Mouse (Mus musculus) E14TG2a.4 (cell line): ENCODE results near the gene Fitm2.
"Not testable (repeated sequence)": the region's sequence is repeated elsewhere in the genome, so short reads cannot be mapped to it uniquely, and the experiment has no call there.

ENCODE experiments used
- H3K27me3 ChIP-seq: 2 replicates; pipeline ENCODE4 v1.6.1; 2014; ENCODE audit warnings: low read length, control low read depth; ENCODE audit not compliant: insufficient read depth
- H3K36me3 ChIP-seq: 2 replicates; pipeline ENCODE4 v1.6.1; 2014; ENCODE audit warnings: low read length, control low read depth; ENCODE audit not compliant: insufficient read depth
- H3K4me1 ChIP-seq: replicated peaks from 2 replicates; pipeline ENCODE4 v1.6.1; 2014; ENCODE audit warnings: low read depth, low read length, control low read depth
- H3K4me3 ChIP-seq: replicated peaks from 2 replicates; pipeline ENCODE4 v1.5.1; 2014; ENCODE audit warnings: mild to moderate bottlenecking, low read length
- H3K9me3 ChIP-seq: 2 replicates; pipeline ENCODE4 v1.6.1; 2014; ENCODE audit warnings: low read length, control low read depth
- CTCF ChIP-seq: conservative IDR thresholded peaks from 2 replicates; pipeline ENCODE4 v1.5.1; 2014; ENCODE audit warnings: low read length
- NANOG ChIP-seq: IDR thresholded peaks from 2 replicates; pipeline ENCODE4 v1.6.1; 2014; ENCODE audit warnings: borderline replicate concordance, low read length, mixed read lengths
- POU5F1 ChIP-seq: IDR thresholded peaks from 2 replicates; pipeline ENCODE4 v1.6.1; 2014; ENCODE audit warnings: low read length, borderline replicate concordance

The Fitm2 gene

DNA sequence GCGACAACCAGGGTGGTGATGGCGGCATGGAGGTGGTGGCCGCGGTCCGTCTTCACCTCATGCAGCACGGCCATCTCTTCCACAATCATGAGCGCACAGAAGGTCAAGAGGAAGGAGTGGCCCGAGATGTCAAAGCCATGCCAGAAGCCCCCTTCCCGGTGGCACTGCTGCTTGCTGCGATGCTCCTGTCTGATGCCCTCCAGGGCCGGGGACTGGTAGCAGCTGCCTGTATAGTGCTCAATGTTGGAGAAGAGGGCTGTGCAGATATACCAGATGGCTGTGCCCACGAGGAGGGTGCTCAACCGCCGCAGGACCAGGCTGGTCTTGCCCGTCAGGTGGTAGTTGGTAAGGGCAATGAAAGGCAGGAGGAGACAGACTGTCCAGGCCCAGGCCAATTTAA is 2.7 kb downstream of the Fitm2 start:
- Histone ChIP-seq H3K9me3 (no peaks in the 10 kb centered on the region), H3K27me3 (no peaks in the 10 kb centered on the region), H3K4me1 (peaks cover 80% of the 10 kb centered on the region), H3K36me3 (peaks cover 54% of the 10 kb centered on the region), H3K4me3 (0 out of 2 replicates have a peak overlapping the region, but pooled peaks have one; percentile 17)
- no peak for TF ChIP-seq NANOG
- TF ChIP-seq POU5F1: no peak
- TF ChIP-seq CTCF: no peak

DNA sequence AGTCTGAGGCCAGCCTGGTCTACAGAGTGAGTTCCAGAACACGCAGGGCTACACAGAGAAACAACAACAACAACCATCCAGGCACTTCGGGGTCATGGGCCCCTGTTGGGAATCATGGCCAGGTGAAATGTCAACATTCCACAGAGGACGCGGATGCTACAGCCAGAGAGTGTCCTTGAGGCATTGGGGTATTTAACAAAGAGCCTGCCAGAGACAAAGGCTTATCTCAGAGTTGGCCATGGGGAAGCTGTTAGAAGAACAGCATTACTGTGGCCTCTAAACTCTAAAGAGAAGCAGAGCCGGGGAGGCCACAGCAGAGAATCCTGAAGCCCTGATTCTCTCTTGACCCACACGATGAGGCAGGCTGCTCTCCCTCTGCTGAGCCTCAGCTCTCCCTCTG is 3.6 kb downstream of the Fitm2 start:
- peaks cover 88% of the 10 kb centered on the region for H3K4me1 ChIP-seq
- no peak for TF ChIP-seq POU5F1
- peaks cover 54% of the 10 kb centered on the region for H3K36me3 ChIP-seq
- H3K27me3 ChIP-seq: no peaks in the 10 kb centered on the region
- H3K9me3 ChIP-seq: no peaks in the 10 kb centered on the region
- H3K4me3 ChIP-seq: no peak overlapping the region; the same call in 1 of the 2 replicates

DNA sequence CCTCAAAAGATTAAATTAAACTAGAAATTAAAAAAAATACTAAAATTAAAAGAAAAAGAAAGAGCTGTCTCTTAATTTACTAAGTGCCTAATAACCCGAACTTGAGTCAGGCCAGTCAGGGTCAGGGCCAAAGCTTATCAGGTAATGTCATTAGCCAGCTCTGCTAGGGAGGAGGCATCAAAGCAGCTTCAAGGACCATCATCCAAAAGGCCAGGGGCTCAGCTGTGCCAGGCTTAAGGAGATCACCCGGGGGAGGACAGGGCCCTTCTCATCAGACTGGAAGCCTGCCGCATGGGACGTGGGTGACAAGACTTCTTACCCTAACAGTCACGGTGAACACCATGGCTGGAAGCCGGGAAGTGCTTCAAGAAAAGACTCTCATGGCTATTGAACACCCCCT is 4.8 kb downstream of the Fitm2 start:
- H3K9me3 ChIP-seq: no peaks in the 10 kb centered on the region
- TF ChIP-seq CTCF (no peak), POU5F1 (no peak), NANOG (no peak)

DNA sequence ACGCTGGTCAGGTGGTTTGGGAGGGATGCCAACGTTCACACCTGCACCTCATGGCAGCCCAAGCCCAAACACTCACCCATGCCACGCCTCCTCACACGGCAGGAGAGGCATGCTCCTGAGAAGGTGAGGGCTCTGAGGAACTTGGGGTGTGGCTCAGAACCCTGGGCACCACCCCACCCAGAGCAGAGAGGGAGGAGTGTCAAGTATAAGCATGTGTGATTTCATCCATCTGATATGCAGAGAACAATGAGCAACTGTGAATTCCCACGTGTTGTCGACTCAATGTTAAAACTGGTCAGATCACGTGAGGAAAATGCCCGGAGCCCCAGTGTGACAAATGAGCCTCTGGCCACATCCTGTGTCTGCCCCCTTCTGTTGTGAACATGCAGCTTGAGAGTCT is 5.7 kb downstream of the Fitm2 start:
- TF ChIP-seq NANOG (no peak), CTCF (no peak)
- Histone ChIP-seq H3K36me3 (peaks cover 55% of the 10 kb centered on the region), H3K4me3 (peak overlapping the region; percentile 24; the same call in 1 of the 2 replicates), H3K4me1 (peaks cover 97% of the 10 kb centered on the region), H3K27me3 (no peaks in the 10 kb centered on the region), H3K9me3 (no peaks in the 10 kb centered on the region)

More for the DNA sequence above, 4.8 kb downstream of the Fitm2 start:
- Histone ChIP-seq H3K4me1 (peaks cover 90% of the 10 kb centered on the region), H3K36me3 (peaks cover 54% of the 10 kb centered on the region), H3K4me3 (no peak overlapping the region), H3K27me3 (no peaks in the 10 kb centered on the region)

DNA sequence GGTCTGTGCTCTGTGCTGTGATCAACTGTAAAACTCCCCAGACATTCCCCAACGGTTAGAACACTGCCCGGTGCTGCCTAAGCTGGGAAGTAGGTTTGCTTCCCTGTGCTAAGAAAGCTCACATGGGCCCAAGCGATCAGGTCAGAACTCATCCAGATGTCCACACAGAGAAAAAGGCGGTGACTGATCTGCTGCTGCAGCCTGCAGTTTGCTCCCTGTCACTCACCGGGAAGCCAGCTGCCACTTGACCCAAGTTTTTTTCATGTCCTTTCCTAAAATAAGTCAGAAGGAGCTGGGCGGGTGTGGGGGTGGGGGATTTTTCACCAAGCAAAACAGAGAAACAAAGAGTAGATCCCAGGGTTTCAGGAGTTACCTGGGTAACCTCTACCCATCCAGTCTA is 7.9 kb downstream of the Fitm2 start:
- peak overlapping the region; percentile 48 for H3K4me3 ChIP-seq
- H3K36me3 ChIP-seq: peaks cover 57% of the 10 kb centered on the region
- no peaks in the 10 kb centered on the region for H3K27me3 ChIP-seq
- TF ChIP-seq NANOG: no peak
- H3K9me3 ChIP-seq: peaks cover 21% of the 10 kb centered on the region
- peaks cover 89% of the 10 kb centered on the region for H3K4me1 ChIP-seq

DNA sequence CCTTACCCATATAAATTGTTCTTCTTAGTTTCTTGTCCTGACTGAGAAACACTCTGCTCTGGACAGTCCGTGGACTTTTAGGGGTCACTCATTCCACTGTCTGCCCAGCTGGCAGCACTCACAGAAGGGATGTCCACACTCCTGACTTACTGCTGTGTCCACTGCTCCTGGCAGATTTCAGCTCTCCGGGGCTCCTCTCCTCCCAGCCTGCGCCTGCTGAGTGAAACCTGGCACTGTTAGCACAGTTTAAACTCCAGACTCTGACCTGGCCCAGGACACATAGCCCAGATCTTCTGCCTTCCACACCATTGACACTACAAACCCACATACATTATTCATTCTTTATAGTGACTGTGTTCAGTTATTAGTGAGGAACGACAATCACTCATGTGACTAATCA is 8.4 kb downstream of the Fitm2 start:
- Histone ChIP-seq H3K27me3 (no peaks in the 10 kb centered on the region), H3K36me3 (peaks cover 52% of the 10 kb centered on the region), H3K4me3 (peak overlapping the region; percentile 48), H3K4me1 (peaks cover 88% of the 10 kb centered on the region), H3K9me3 (peaks cover 21% of the 10 kb centered on the region)
- TF ChIP-seq NANOG: no peak
- no peak for TF ChIP-seq POU5F1
- no peak for TF ChIP-seq CTCF

DNA sequence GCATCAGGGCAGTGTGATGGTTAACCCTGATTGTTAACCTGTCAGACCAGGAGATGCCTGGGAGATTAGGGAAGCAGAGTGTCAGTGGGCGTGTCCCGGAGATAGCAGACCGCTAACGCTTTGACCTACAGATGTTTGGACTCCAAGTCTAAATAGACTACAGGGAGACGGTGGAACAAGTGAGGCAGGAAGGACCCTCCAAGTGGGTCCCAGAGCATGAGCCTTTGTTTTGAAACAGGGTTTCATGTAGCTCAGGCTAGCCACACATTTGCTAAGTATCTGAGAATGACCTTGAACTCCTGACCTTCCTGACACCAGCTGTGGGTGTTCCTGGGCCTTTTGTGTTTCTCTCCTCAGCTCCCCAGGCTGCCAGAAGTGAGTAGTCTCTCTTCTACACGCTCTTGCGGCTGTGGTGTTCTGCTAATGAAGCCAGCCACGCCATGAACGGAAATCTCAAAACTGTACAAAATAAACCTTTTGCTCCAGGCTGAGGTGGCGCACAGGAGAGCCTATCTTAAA is 9.1 kb downstream of the Fitm2 start:
- TF ChIP-seq CTCF (no peak), POU5F1 (no peak), NANOG (peak; percentile 70; the same call in 1 of the 2 replicates)
- Histone ChIP-seq H3K9me3 (peaks cover 21% of the 10 kb centered on the region), H3K4me3 (peak overlapping the region; percentile 56; the same call in 1 of the 2 replicates), H3K36me3 (peaks cover 45% of the 10 kb centered on the region), H3K27me3 (no peaks in the 10 kb centered on the region), H3K4me1 (peaks cover 88% of the 10 kb centered on the region)

DNA sequence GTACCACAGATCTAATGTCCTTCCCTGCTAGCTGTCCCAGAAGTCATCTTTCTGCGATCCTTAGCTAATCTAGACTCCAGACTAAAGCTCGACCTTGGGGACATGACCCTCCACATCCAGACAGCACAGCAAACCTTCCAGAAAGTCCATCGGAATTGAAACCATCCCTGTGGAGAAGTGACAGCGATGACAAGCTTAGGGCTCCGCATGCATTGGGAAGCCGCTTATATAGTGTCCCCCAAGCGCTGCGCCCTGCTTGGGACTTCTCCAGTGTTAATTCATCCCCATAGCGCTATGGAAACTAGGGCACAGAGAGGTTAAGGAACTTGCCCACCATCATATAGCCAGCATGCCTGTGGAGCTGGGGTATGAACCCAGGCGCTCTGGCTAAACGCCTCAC is 9.6 kb downstream of the Fitm2 start:
- peaks cover 88% of the 10 kb centered on the region for H3K4me1 ChIP-seq
- peaks cover 40% of the 10 kb centered on the region for H3K36me3 ChIP-seq
- peaks cover 21% of the 10 kb centered on the region for H3K9me3 ChIP-seq
- TF ChIP-seq POU5F1: no peak
- no peak for TF ChIP-seq NANOG
- no peak for TF ChIP-seq CTCF
- peak overlapping the region; percentile 56 for H3K4me3 ChIP-seq
- H3K27me3 ChIP-seq: no peaks in the 10 kb centered on the region

DNA sequence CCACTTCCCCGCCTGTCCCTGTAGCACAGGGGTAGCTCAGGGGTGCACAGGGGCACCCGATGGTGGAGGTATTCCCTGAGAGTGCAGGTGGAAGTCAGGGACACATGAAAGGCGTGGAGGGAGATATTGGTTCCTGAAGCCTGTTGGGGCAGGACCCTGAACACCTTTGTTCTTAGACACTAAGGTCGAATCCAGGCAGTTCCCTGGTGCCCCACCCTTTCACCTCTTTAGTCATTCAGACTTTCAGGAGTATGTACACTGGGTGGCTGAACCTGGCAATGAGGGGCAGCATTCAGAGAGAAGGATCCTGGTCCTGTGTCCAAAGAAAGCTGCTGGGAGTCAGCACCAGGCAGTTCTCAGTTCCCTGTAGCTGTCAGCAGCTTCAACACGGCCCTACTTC is 10.0 kb downstream of the Fitm2 start:
- H3K9me3 ChIP-seq: peaks cover 21% of the 10 kb centered on the region
- peaks cover 35% of the 10 kb centered on the region for H3K36me3 ChIP-seq
- no peaks in the 10 kb centered on the region for H3K27me3 ChIP-seq
- no peak for TF ChIP-seq POU5F1
- no peak for TF ChIP-seq CTCF
- TF ChIP-seq NANOG: no peak
- peak overlapping the region; percentile 56 for H3K4me3 ChIP-seq
- peaks cover 87% of the 10 kb centered on the region for H3K4me1 ChIP-seq

DNA sequence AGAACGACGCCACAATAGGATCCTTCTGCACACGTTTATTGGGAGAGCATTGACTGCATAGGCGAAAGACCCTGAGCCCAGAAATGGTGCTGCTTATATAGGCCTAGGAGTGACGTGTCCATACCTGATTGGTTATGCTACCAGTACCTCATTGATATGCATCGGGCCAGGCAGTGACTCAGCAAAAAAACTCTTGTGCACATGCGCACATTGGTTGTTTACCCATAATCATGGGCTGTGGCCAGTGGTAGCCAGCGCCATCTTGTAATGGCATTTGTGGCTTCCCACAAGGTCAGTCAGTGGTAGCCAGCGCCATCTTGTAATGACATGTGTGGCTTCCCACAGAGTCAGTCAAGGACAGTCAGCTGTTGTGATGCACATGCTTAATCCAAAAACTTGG is 11.1 kb downstream of the Fitm2 start:
- Histone ChIP-seq H3K4me1 (peaks cover 76% of the 10 kb centered on the region), H3K36me3 (peaks cover 27% of the 10 kb centered on the region), H3K9me3 (peaks cover 21% of the 10 kb centered on the region)
- H3K27me3 ChIP-seq, H3K4me3 ChIP-seq: not testable (repeated sequence)
